Mouse (Mus musculus) megakaryocyte, embryonic 14.5 days (primary cell): Measurements from ENCODE around the gene Clca3a1.
"Not testable (repeated sequence)": the region's sequence is repeated elsewhere in the genome, so short reads cannot be mapped to it uniquely, and the experiment has no call there.

ENCODE experiments used
- FLI1 ChIP-seq: IDR thresholded peaks from 2 replicates; pipeline ENCODE4 v1.6.1; 2012; ENCODE audit warnings: low read length, inconsistent platforms, mixed read lengths
- GATA1 ChIP-seq: IDR thresholded peaks from 3 replicates; pipeline ENCODE4 v1.6.1; 2012; ENCODE audit warnings: mixed read lengths, low read length, inconsistent platforms, borderline replicate concordance

DNA sequence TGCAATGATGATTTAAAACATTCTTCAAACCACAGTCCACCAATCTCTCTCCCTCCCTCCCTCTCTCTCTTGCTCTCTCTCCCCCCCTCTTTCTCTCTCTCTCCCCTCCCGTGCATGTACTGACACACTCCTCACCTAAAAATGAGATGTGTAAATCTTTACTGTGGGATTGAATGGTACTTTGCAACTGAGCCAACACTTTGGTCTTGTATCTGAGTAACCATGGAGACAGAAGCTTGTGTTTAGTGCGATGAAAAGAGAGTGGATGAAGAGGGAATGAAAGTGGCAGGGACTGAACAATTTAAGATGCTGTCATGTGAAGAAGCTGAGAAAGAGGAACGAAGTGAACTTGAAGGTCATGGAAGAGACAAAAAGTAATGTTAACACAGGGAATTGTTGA lies 13.1 kb downstream of the Clca3a1 start:
- TF ChIP-seq GATA1, FLI1: not testable (repeated sequence)
